Mouse (Mus musculus): ENCODE measurements around the gene Nt5c1a.

DNA sequence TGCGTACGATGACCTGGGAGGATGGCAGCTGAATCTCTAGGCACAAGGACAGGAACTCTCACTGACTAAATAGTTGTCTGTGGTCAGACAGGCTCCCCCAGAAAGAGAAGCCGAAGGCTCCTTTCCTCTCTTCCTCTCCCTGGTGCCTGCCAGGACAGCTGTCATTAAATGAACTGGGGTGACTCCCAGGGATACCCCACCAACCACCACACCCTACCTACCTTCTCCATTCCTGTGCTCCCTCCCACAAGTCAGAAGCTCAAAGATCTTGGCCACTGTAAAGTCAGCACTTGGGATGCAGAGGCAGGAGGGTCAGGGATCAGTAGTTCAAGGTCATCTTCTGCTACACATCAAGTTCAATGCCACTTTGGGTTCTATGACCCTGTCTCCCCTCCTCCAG is 31.5 kb downstream of the Nt5c1a start:
- TF ChIP-seq CTCF (IDR thresholded peaks at IDR 0.05; ENCODE audit: control insufficient read depth, insufficient read depth, insufficient read length) (no peak), MAX (IDR thresholded peaks at IDR 0.05) (no peak), USF1 (IDR thresholded peaks at IDR 0.05; ENCODE audit: low read depth) (no peak), CEBPB (IDR thresholded peaks at IDR 0.05; ENCODE audit: low read depth) (no peak), MYOD1 (IDR thresholded peaks at IDR 0.05; ENCODE audit: control insufficient read depth, insufficient read length, low read depth) (no peak)
